Mouse (Mus musculus) cortical plate, adult 2 months (tissue): ENCODE data around the gene Adam33.

Source experiments
- CTCF ChIP-seq: fragments of 200-500 bp; IDR thresholded peaks from 2 replicates; pipeline ENCODE4 v1.5.1; 2011; ENCODE audit warnings: mild to moderate bottlenecking, control low read depth, low read length; ENCODE audit not compliant: insufficient read depth; ENCODE audit errors: extremely low read depth
- POLR2A ChIP-seq: fragments of 200-500 bp; IDR thresholded peaks from 2 replicates; pipeline ENCODE4 v1.6.1; 2011; ENCODE audit warnings: mild to moderate bottlenecking, low read length, control low read depth; ENCODE audit not compliant: insufficient read depth; ENCODE audit errors: extremely low read depth

DNA sequence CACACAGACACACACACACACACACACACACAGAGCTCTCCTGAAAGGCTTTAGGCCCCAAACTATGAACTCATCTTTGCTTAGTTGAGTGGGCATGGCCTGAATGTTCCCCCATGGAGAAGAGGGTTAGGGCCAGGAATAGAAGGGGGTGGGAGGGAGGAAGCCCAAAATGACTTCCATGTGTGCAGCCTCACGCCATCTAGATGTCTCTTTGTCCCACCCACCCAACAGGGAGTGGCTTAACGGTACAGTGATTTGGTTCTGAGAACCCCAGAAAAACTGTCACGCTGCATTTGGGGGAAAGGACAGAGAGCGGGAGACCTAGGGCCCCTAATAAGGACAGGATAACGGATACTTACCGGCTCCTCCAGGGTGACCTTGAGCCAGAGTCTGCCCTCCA, 2.8 kb downstream of the Adam33 start:
- no peak for TF ChIP-seq POLR2A
- no peak for TF ChIP-seq CTCF
